Mouse (Mus musculus) kidney, adult 2 months (tissue): ENCODE measurements around the gene Hils1.

ENCODE experiments used
- CTCF ChIP-seq: fragments of 200-500 bp; conservative IDR thresholded peaks from 2 replicates; pipeline ENCODE4 v1.5.1; 2011; ENCODE audit warnings: low read depth, mild to moderate bottlenecking, control low read depth, low read length, moderate library complexity, mixed read lengths; ENCODE audit not compliant: insufficient read depth, insufficient read length
- POLR2A ChIP-seq: fragments of 200-500 bp; IDR thresholded peaks from one replicate; pipeline ENCODE4 v1.6.1; 2011; ENCODE audit warnings: low read depth, low read length, control low read depth

- TF ChIP-seq POLR2A (no peak), CTCF (no peak)
These were observed 30.2 kb downstream of the Hils1 start for GRCm38 (mm10) chr11:94997596-94997995.
